8 mouse cellular contexts compared by ENCODE assay signal in genomic region chr15:84668938-84669747, GRCm38 (mm10). TPM values are rescaled to one million over a fixed set of nuclear protein-coding genes. Genes with fewer than 3 reads are reported as not detected.
DNase-seq lines count a peak whose midpoint lies in the region; ATAC-seq and TF ChIP-seq lines count a peak whose summit lies in the region.

Prr5 (plus strand) TSS chr15:84669620.

- H3K27ac ChIP-seq in embryonic fibroblast, embryonic 13.5 days (ENCODE audit: insufficient read depth, low read length): no peak within 1 kb of the TSS

- no peak for TF ChIP-seq POLR2A in embryonic fibroblast, embryonic 13.5 days (IDR thresholded peaks at IDR 0.05; ENCODE audit: low read depth, low read length)

- DNase-seq in layer of hippocampus, adult 8-10 months (ENCODE audit: low spot score in 2 of 2): no peak
- DNase-seq in layer of hippocampus, adult 9-10 months (ENCODE audit: low spot score): no peak
- DNase-seq in kidney, adult 9 months: peak; percentile 90
- DNase-seq in right cerebral cortex, postnatal 25 days: no peak
- DNase-seq in c-Kit-positive CD71-positive TER-119-positive erythroid progenitor cells, embryonic 14.5 days (ENCODE audit: low spot score): no peak
- no peak for DNase-seq in embryo, embryonic 10 days (ENCODE audit: low spot score)

- ATAC-seq in megakaryocyte-erythroid progenitor cell, adult 5-6 weeks (replicated peaks; ENCODE audit: low FRiP score, low TSS enrichment, poor library complexity, severe bottlenecking): peak; percentile 37

- H3K4me3 ChIP-seq in embryonic fibroblast, embryonic 13.5 days (ENCODE audit: insufficient read depth, low read length): no peak within 1 kb of the TSS

- no peaks in the 10 kb centered on the region for H3K4me1 ChIP-seq in embryonic fibroblast, embryonic 13.5 days (ENCODE audit: control insufficient read depth, insufficient read depth, low read length)

- TF ChIP-seq CTCF in embryonic fibroblast, embryonic 13.5 days (IDR thresholded peaks at IDR 0.05; ENCODE audit: borderline replicate concordance, insufficient read depth, low read length): no peak

RNA-seq across cellular contexts. Expression of gene Prr5, which starts in this region (rescaled TPM):
- total RNA-seq in layer of hippocampus, adult 8-10 months (2022): 10 to 100 TPM; 11.0 to 14.2 (median 13.6) TPM
- polyA plus RNA-seq in embryonic fibroblast, embryonic 13.5 days (2011; ENCODE audit: insufficient read length, low read depth, missing spikeins): 18.6 and 19.5 TPM in 2 replicates
- total RNA-seq in megakaryocyte-erythroid progenitor cell, adult 5-6 weeks (2014; fragmentation: Nextera tagmentation): 1.2 TPM in 1 of 2 replicates, not detected in the other
- total RNA-seq in megakaryocyte-erythroid progenitor cell, adult 5-6 weeks (2017): 0.34 and 0.85 TPM in 2 replicates

Comparison
In these comparisons a context has a peak if more than half of its experiments do, and no peak if none do; other contexts are left out.
1. RNA of gene Prr5 (total RNA-seq): 11.0 to 14.2 TPM in layer of hippocampus, adult 8-10 months; 0.34 to 1.2 TPM in megakaryocyte-erythroid progenitor cell, adult 5-6 weeks; every median in the first group is over 4 times any median in the second.